Mouse (Mus musculus): ENCODE measurements around the gene Mex3a. TPM values are rescaled to one million over a fixed set of nuclear protein-coding genes. Genes with fewer than 3 reads are reported as not detected.
"Not testable (repeated sequence)": the region's sequence is repeated elsewhere in the genome, so short reads cannot be mapped to it uniquely, and the experiment has no call there.

The Mex3a gene
- polyA plus RNA-seq, 1 experiment from 2014 or later, result 28.6 TPM

DNA sequence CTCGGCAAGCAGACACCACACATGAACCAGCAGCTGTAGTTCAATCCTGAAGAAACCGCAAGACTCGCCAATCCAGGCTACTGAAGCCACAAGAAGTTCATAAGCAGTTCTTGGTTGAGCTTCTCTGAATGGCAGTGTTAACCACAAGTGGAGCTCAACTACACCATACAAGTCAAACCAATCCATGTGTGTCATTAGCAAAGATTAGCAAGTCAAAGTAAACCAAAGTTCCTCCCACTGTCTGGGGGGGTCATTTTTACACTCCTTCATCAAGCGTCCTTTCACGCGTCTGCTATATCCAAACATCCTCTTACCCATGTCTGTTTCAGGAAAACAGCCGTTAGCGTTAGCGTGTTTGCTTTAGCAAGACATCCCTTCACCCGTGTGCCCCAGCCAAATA lies 38.1 kb downstream of the Mex3a start:
- no peak overlapping the region for H3K4me3 ChIP-seq
- WGBS, result 94% methylated on average over 10 of the region's 10 CpGs
- peaks cover 57% of the 10 kb centered on the region for H3K36me3 ChIP-seq (replicated peaks)
- H3K27ac ChIP-seq, result no peak overlapping the region
- H3K27me3 ChIP-seq (ENCODE audit: poor library complexity, severe bottlenecking), result no peaks in the 10 kb centered on the region
- H3K9me3 ChIP-seq, result no peaks in the 10 kb centered on the region
- DNase-seq (ENCODE audit: extremely low spot score, low spot score), result no peak
- H3K4me1 ChIP-seq, result no peaks in the 10 kb centered on the region

DNA sequence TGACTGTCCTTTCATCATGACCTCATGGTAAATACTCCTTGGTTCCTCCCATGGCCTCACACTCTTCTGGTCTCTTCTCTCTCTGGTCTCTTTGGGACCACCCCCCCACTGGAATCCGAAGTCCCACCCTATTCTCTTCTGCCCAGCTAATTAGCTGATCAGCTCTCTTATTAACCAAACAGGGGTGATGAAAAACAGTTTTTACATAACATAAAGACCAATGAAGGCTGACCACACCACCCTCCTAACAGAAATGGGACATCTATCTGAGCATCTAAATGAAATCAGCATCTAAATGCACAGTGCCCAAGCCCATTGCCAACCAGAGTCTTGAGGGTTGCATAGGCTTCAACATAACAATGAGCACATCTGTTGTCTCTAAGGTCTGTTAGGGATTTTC lies 39.7 kb downstream of the Mex3a start:
- Histone ChIP-seq H3K27me3 (ENCODE audit: poor library complexity, severe bottlenecking) (no peaks in the 10 kb centered on the region), H3K36me3 (replicated peaks) (peaks cover 41% of the 10 kb centered on the region), H3K4me3 (no peak overlapping the region), H3K27ac (no peak overlapping the region), H3K4me1 (no peaks in the 10 kb centered on the region), H3K9me3 (no peaks in the 10 kb centered on the region)
- WGBS, result 73% methylated on average over 1 of the region's 1 CpGs
- DNase-seq (ENCODE audit: extremely low spot score, low spot score), result no peak

DNA sequence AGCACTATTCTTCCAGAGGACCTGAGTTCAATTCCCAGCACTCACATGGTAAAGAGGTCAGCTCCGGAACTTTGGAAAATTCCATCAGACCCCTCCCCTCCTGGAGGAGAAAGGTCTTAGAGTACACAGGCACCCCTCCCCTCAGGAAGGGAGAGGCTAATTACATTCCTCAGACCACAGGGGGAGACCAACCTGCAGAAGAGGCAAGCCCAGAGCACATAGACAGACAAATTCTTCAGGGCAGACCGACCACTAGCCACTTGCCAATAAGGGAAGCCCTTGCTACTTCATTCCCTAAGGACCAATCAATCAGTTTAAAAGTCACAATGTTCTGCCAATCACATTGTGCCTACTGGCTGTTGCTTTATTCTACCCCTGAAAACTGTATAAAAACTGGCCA lies 40.6 kb downstream of the Mex3a start:
- no peak overlapping the region for H3K4me3 ChIP-seq
- 89% methylated on average over 2 of the region's 2 CpGs for WGBS

GRCm38 (mm10) chr3:88573810-88574209 lies 41.6 kb downstream of the Mex3a start:
- WGBS, result 81% methylated on average over 2 of the region's 2 CpGs
- no peak for DNase-seq (ENCODE audit: extremely low spot score, low spot score)

More for the DNA sequence above, 40.6 kb downstream of the Mex3a start:
- Histone ChIP-seq H3K4me1 (no peaks in the 10 kb centered on the region), H3K36me3 (replicated peaks) (peaks cover 32% of the 10 kb centered on the region), H3K27me3 (ENCODE audit: poor library complexity, severe bottlenecking) (no peaks in the 10 kb centered on the region), H3K27ac (no peak overlapping the region), H3K9me3 (no peaks in the 10 kb centered on the region)
- DNase-seq (ENCODE audit: extremely low spot score, low spot score), result no peak

DNA sequence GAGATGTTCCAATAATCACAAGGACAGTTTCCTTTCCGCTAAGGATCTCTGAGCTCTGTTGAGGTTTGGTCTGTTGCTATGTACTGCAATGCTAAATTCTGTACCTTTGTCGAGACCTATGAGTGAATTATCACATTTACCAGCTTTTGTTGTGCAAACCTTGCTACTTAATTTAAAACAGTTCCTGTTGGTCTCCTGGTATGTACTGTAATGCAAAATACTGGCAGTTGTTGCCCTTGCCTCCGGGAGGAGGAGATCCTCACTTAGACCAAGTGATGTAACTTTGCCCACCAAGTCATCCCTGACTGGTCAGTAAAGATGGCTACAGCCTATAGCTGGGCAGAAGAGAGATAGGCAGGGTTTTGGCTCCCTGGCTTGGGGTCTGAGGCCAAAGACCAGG lies 43.3 kb downstream of the Mex3a start, which contains the start of gene Ssr2:
Gene Ssr2 (plus strand): TSS at position 337 of the 400 bp plus-strand sequence.
- 89% methylated on average over 3 of the region's 3 CpGs for WGBS
- no peak for DNase-seq (ENCODE audit: extremely low spot score, low spot score)
- no peaks in the 10 kb centered on the region for H3K9me3 ChIP-seq
- H3K27me3 ChIP-seq (ENCODE audit: poor library complexity, severe bottlenecking), result no peaks in the 10 kb centered on the region
- peaks cover 15% of the 10 kb centered on the region for H3K4me1 ChIP-seq
- H3K27ac ChIP-seq, result no peak within 1 kb of the TSS
- no peak within 1 kb of the TSS for H3K4me3 ChIP-seq
- peaks cover 5% of the 10 kb centered on the region for H3K36me3 ChIP-seq (replicated peaks)

More at GRCm38 (mm10) chr3:88573810-88574209, 41.6 kb downstream of the Mex3a start:
- Histone ChIP-seq H3K4me3 (no peak overlapping the region), H3K27me3 (ENCODE audit: poor library complexity, severe bottlenecking) (no peaks in the 10 kb centered on the region), H3K4me1 (peaks cover 2% of the 10 kb centered on the region), H3K27ac (no peak overlapping the region), H3K9me3 (no peaks in the 10 kb centered on the region), H3K36me3 (replicated peaks) (peaks cover 22% of the 10 kb centered on the region)

DNA sequence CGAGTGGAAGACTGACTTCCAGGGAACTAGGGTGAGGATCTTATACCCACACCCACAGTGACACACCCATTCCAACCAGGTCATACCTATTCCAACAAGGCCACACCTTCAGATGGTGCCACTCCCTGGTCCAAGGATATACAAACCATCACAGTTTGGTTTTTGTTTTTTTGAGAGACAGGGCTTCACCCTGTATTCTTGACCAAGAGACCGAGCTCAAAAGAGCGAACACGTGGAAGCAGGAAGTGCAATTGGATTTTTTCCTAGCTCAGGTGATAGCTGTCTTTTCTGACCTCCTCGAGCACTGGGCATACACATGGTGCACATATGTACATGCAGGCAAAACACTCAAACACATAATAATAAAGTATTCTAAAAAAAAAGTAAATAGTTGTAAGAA lies 45.7 kb downstream of the Mex3a start:
- H3K9me3 ChIP-seq; H3K27me3 ChIP-seq (ENCODE audit: poor library complexity, severe bottlenecking); H3K27ac ChIP-seq; DNase-seq (ENCODE audit: extremely low spot score, low spot score); H3K4me3 ChIP-seq: not testable (repeated sequence)
- Histone ChIP-seq H3K36me3 (replicated peaks) (peaks cover 22% of the 10 kb centered on the region), H3K4me1 (peaks cover 21% of the 10 kb centered on the region)
- WGBS, result 95% methylated on average over 5 of the region's 5 CpGs

DNA sequence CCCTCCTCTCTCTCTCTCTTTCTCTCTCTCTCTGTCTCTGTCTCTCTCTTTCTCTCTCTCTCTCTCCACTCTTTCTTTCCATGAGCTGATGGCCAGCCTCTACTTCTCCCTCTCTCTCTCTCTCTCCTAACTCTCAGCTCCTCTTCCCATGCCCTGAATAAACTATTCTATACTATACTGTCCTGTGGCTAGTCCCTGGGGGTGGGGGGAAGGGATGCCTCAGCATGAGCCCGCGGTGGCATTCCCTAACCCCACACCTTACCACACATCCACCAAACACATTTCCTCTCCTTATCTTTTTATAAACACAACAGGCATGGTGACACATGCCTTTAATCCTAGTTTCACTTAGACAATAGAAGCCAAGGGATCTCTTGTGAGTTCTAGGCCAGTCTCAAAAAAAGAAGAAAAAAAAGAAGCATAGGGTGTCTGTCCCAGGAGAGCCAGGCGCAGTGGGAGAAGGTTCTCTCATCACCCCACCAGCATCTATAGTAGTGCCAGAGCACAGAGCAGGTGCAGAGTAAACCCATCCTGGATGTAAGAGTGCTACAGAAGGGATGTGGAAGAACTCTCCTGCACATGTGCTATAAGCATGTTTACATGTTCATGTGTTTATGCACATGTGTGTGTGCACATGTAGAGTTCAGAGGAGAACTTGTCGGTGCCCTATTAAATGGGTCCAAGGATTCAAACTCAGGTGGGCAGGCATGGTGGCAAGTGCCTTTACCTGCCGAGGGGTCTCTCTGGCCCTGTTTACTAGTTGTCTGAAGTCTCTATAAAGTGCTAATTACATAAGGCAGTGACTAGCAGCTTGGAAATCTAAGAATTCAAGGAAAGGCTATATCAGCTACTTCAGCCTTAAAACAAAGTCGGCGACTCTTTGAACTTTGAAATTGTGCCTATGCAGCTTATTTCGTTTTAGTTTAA lies 46.6 kb downstream of the Mex3a start:
- peak overlapping the region; percentile 87 for H3K4me3 ChIP-seq
- peaks cover 21% of the 10 kb centered on the region for H3K4me1 ChIP-seq
- no peaks in the 10 kb centered on the region for H3K27me3 ChIP-seq (ENCODE audit: poor library complexity, severe bottlenecking)
- no peaks in the 10 kb centered on the region for H3K9me3 ChIP-seq
- H3K27ac ChIP-seq, result peak overlapping the region; percentile 85
- DNase-seq (ENCODE audit: extremely low spot score, low spot score), result no peak
- WGBS, result 54% methylated on average over 8 of the region's 8 CpGs
- peaks cover 31% of the 10 kb centered on the region for H3K36me3 ChIP-seq (replicated peaks)

GRCm38 (mm10) chr3:88579454-88580117 lies 47.4 kb downstream of the Mex3a start:
- Histone ChIP-seq H3K9me3 (no peaks in the 10 kb centered on the region), H3K27ac (peak overlapping the region; percentile 85), H3K27me3 (ENCODE audit: poor library complexity, severe bottlenecking) (no peaks in the 10 kb centered on the region), H3K36me3 (replicated peaks) (peaks cover 39% of the 10 kb centered on the region), H3K4me1 (peaks cover 21% of the 10 kb centered on the region), H3K4me3 (peak overlapping the region; percentile 87)
- under 1% methylated on average over 34 of the region's 34 CpGs for WGBS
- DNase-seq (ENCODE audit: extremely low spot score, low spot score), result peak; percentile 85

GRCm38 (mm10) chr3:88585769-88586168 lies 53.6 kb downstream of the Mex3a start:
- WGBS, result 97% methylated on average over 6 of the region's 6 CpGs
- Histone ChIP-seq H3K27ac (no peak overlapping the region), H3K36me3 (replicated peaks) (peaks cover 83% of the 10 kb centered on the region), H3K4me3 (no peak overlapping the region), H3K9me3 (no peaks in the 10 kb centered on the region), H3K27me3 (ENCODE audit: poor library complexity, severe bottlenecking) (no peaks in the 10 kb centered on the region), H3K4me1 (peaks cover 11% of the 10 kb centered on the region)
- no peak for DNase-seq (ENCODE audit: extremely low spot score, low spot score)

- DNase-seq (ENCODE audit: extremely low spot score, low spot score), result no peak
- no peak overlapping the region for H3K27ac ChIP-seq
- 95% methylated on average over 5 of the region's 5 CpGs for WGBS
- H3K27me3 ChIP-seq (ENCODE audit: poor library complexity, severe bottlenecking), result no peaks in the 10 kb centered on the region
- H3K9me3 ChIP-seq, result no peaks in the 10 kb centered on the region
- H3K36me3 ChIP-seq (replicated peaks), result peaks cover 75% of the 10 kb centered on the region
- no peak overlapping the region for H3K4me3 ChIP-seq
- peaks cover 16% of the 10 kb centered on the region for H3K4me1 ChIP-seq
Measured at GRCm38 (mm10) chr3:88586640-88587039, 54.4 kb downstream of the Mex3a start.

- H3K36me3 ChIP-seq (replicated peaks), result peaks cover 41% of the 10 kb centered on the region
- H3K4me1 ChIP-seq, result peaks cover 31% of the 10 kb centered on the region
- no peak overlapping the region for H3K4me3 ChIP-seq
- H3K27me3 ChIP-seq (ENCODE audit: poor library complexity, severe bottlenecking), result no peaks in the 10 kb centered on the region
- WGBS, result 25% methylated on average over 5 of the region's 5 CpGs
- peak overlapping the region; percentile 53 for H3K27ac ChIP-seq
- H3K9me3 ChIP-seq, result no peaks in the 10 kb centered on the region
- no peak for DNase-seq (ENCODE audit: extremely low spot score, low spot score)
Measured at GRCm38 (mm10) chr3:88590246-88590645, 58.1 kb downstream of the Mex3a start.
